Mouse (Mus musculus): ENCODE measurements around the gene Skint4. TPM values are rescaled to one million over a fixed set of nuclear protein-coding genes. Genes with fewer than 3 reads are reported as not detected.

Skint4 gene
- not detected in 2 replicates for polyA plus RNA-seq (2015; fragmentation: Nextera tagmentation; extraction: Ambion mirVana)

DNA sequence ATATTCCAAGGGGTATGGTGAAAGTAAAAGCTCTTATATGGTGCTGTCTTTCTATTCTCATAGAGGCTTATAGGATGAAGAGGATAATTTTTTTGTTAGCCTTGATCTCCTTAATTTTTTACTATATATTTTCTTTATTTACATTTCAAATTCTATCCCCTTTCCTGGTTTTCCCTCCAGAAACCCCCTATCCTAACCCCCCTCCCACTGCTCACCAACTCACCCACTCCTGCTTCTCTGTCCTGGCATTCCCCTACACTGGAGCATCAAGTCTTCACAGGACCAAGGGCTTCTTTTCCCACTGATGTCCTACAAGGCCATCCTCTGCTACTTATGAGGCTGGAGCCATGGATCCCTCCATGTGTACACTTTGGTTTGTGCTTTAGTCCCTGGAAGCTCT is at the start of gene Skint4:
Gene Skint4 (plus strand): TSS at position 301 of the 400 bp plus-strand sequence.
- Histone ChIP-seq H3K4me1 (replicated peaks) (no peaks in the 10 kb centered on the region), H3K4me3 (no peak within 1 kb of the TSS), H3K4me2 (no peak within 1 kb of the TSS), H3K36me3 (no peaks in the 10 kb centered on the region), H3K9ac (no peak within 1 kb of the TSS), H3K27ac (no peak within 1 kb of the TSS), H3K9me3 (no peaks in the 10 kb centered on the region), H3K27me3 (no peaks in the 10 kb centered on the region)
- no peak for ATAC-seq (ENCODE audit: low FRiP score)

Other genes starting within 250 kb of the Skint4 start
- gene Slc5a9, start 169.1 kb upstream of the Skint4 start, polyA plus RNA-seq (2015; fragmentation: Nextera tagmentation; extraction: Ambion mirVana), result not detected in 2 replicates
- not detected in 2 replicates for gene Skint8, start 152.6 kb upstream of the Skint4 start, polyA plus RNA-seq (2015; fragmentation: Nextera tagmentation; extraction: Ambion mirVana)
- not detected in 2 replicates for gene Skint7, start 99.1 kb upstream of the Skint4 start, polyA plus RNA-seq (2015; fragmentation: Nextera tagmentation; extraction: Ambion mirVana)
- gene Skint1, start 65.7 kb upstream of the Skint4 start, polyA plus RNA-seq (2015; fragmentation: Nextera tagmentation; extraction: Ambion mirVana), result not detected in 2 replicates
- not detected in 2 replicates for gene Skint3, start 160.2 kb downstream of the Skint4 start, polyA plus RNA-seq (2015; fragmentation: Nextera tagmentation; extraction: Ambion mirVana)